Mouse (Mus musculus) testis, adult 2 months (tissue): Measurements from ENCODE around the gene Cox11. TPM values are rescaled to one million over a fixed set of nuclear protein-coding genes. Genes with fewer than 3 reads are reported as not detected.

Source experiments
- H3K27ac ChIP-seq: fragments of 200-500 bp; 2 replicates; pipeline ENCODE4 v1.5.1; 2012; ENCODE audit warnings: low read depth, low read length; ENCODE audit not compliant: control insufficient read depth, insufficient read depth
- H3K27me3 ChIP-seq: fragments of 200-500 bp; 2 replicates; pipeline ENCODE4 v1.6.1; 2012; ENCODE audit warnings: mild to moderate bottlenecking, low read length, moderate library complexity; ENCODE audit not compliant: control insufficient read depth, insufficient read depth
- H3K36me3 ChIP-seq: fragments of 200-500 bp; 2 replicates; pipeline ENCODE4 v1.6.1; 2012; ENCODE audit warnings: mild to moderate bottlenecking, low read length; ENCODE audit not compliant: control insufficient read depth, insufficient read depth
- H3K4me1 ChIP-seq: fragments of 200-500 bp; 2 replicates; pipeline ENCODE4 v1.6.1; 2012; ENCODE audit warnings: low read length; ENCODE audit not compliant: control insufficient read depth, insufficient read depth
- H3K4me3 ChIP-seq: fragments of 200-500 bp; 2 replicates; pipeline ENCODE4 v1.5.1; 2012; ENCODE audit warnings: low read depth, mild to moderate bottlenecking, low read length, moderate library complexity, mixed read lengths; ENCODE audit not compliant: control insufficient read depth
- CTCF ChIP-seq: fragments of 200-500 bp; IDR thresholded peaks from 2 replicates; pipeline ENCODE4 v1.5.1; 2012; ENCODE audit warnings: low read depth, mild to moderate bottlenecking, inconsistent platforms, low read length, moderate library complexity; ENCODE audit not compliant: control insufficient read depth, insufficient read depth, insufficient replicate concordance
- POLR2A ChIP-seq: fragments of 200-500 bp; IDR thresholded peaks from 2 replicates; pipeline ENCODE4 v1.6.1; 2012; ENCODE audit warnings: low read depth, mild to moderate bottlenecking, inconsistent platforms, low read length, moderate library complexity; ENCODE audit not compliant: control insufficient read depth
- polyA plus RNA-seq: library from polyadenylated mRNA; depleted of rRNA; stranded (reverse); fragments of >200 nt; gene quantifications from 2 replicates; pipeline ENCODE4 v1.2.3, GENCODE M21; 2012; rRNA removed

Cox11 gene
- polyA plus RNA-seq, 1 experiment: 18.9 TPM

DNA sequence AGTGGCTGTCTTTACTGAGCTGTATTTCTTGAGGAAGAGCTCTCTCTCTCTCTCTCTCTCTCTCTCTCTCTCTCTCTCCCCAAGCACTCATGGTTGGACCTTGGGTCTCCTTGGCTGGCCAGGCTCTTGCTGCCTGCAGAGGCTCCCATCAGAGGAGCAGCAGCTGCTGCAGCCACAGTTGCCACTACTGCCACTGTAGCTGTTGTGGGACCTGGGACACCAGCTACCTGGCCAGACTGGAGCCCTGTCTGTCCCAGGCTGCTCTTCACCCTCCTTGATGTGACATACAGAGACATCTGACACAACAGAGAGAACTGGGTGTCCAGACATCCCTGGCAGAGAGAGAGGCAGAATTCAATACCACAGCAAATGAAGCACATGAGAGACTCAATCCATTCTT lies 43.2 kb downstream of the Cox11 start:
- no peak overlapping the region for H3K27ac ChIP-seq
- no peaks in the 10 kb centered on the region; the same call in 1 of the 2 replicates for H3K4me1 ChIP-seq
- H3K36me3 ChIP-seq: no peaks in the 10 kb centered on the region
- no peak overlapping the region for H3K4me3 ChIP-seq
- TF ChIP-seq CTCF (no peak), POLR2A (no peak)
- H3K27me3 ChIP-seq: no peaks in the 10 kb centered on the region

DNA sequence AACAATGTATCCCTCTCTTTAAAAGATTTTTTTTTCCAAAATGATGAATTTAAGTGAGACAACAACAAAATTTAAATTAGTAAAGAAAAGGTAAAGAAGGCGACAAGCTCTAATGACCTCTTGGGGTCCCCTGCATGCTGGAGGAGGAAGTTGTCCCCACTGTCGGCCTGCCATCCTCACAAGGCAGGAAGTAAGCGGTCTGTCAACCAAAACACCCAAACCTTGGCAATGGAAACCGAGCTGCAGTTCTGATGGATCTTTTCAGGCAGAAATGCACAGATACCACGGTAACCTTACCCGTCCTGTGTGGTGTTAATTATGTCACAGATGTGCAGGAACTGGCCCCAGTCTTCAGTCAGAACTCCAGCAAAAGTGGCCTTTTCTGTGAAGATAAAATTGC lies 46.8 kb downstream of the Cox11 start:
- Histone ChIP-seq H3K27ac (no peak overlapping the region), H3K27me3 (no peaks in the 10 kb centered on the region), H3K36me3 (no peaks in the 10 kb centered on the region), H3K4me3 (no peak overlapping the region), H3K4me1 (no peaks in the 10 kb centered on the region; the same call in 1 of the 2 replicates)
- TF ChIP-seq POLR2A (no peak), CTCF (no peak)

DNA sequence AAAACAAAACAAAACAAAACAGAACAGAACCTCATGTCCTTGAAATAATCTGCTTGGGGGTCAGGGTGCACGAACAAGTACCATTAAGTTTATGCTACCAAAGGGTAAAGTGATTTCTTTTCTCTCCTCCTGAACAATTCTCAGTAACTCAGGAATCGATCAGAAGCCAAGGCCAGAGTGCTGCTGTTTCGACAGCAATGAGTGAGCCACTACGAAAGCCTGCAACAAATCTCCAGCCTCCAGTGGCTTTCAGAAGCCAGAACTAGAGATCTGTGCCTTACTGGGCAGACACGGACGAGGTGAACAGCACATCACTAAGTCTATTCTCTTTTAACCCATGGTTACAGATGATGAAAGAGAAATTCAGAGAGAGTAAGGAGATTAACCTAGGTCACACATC lies 47.2 kb downstream of the Cox11 start:
- no peaks in the 10 kb centered on the region; the same call in 1 of the 2 replicates for H3K4me1 ChIP-seq
- no peaks in the 10 kb centered on the region for H3K36me3 ChIP-seq
- H3K4me3 ChIP-seq: no peak overlapping the region
- TF ChIP-seq POLR2A: no peak
- TF ChIP-seq CTCF: no peak
- H3K27me3 ChIP-seq: no peaks in the 10 kb centered on the region
- no peak overlapping the region for H3K27ac ChIP-seq

DNA sequence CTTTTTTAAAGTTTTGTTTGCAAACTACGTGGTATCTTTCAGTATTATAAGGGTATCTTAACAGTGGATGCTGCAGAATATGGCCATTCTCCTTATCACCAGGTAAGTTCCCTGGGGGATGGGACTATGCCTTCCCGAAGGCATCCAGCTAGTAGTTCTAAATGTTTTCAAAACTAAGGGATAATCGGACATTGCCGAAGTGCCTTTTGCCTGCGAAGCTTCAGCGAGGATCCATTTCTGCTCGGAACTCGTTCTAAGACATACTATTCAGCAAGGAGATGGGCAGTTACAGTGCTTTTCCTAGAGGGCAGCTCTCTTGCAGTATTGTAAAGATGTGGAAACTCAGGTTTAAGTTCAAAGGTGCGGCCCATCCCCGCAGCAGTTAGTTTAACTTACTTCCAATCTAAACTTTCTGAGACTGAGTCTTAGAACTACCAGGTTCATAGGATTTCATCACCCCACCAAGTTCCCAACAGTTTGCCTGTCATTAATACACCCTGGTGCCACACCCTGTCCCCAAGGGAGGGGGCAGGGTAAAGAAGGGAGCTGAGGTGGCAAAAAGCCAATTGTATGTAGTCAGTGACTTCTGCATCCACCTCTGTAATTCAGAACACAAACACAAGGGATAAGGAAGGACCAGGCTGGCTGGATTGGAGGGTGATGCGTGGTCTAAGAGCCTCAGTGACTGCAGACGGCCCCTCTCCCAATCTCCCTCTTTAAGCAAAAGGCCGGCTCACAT lies 48.5 kb downstream of the Cox11 start:
- Histone ChIP-seq H3K27me3 (no peaks in the 10 kb centered on the region), H3K4me1 (no peaks in the 10 kb centered on the region; the same call in 1 of the 2 replicates), H3K36me3 (no peaks in the 10 kb centered on the region), H3K4me3 (peak overlapping the region; percentile 82; the same call in 1 of the 2 replicates), H3K27ac (no peak overlapping the region)
- no peak for TF ChIP-seq POLR2A
- no peak for TF ChIP-seq CTCF

DNA sequence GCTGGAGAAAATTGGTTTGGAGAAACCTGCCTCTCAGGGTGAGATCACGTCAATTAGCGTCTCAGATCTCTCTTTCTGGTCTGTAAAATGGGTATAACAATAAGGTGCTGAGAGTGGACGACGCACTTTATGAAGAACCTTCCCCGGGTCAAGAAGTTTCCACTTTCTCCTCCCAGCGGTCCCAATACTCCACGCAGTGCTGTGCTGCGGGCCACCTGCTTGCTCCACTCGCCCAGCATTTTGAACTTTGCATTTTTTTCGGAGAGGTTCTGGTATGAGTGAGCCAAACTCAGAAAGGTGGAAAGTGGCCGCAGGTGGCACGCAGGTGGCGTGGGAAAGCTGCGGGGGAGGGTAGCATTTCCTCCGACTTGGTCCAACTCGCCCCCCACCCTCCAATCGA lies 49.1 kb downstream of the Cox11 start:
- no peak for TF ChIP-seq POLR2A
- no peak for TF ChIP-seq CTCF

DNA sequence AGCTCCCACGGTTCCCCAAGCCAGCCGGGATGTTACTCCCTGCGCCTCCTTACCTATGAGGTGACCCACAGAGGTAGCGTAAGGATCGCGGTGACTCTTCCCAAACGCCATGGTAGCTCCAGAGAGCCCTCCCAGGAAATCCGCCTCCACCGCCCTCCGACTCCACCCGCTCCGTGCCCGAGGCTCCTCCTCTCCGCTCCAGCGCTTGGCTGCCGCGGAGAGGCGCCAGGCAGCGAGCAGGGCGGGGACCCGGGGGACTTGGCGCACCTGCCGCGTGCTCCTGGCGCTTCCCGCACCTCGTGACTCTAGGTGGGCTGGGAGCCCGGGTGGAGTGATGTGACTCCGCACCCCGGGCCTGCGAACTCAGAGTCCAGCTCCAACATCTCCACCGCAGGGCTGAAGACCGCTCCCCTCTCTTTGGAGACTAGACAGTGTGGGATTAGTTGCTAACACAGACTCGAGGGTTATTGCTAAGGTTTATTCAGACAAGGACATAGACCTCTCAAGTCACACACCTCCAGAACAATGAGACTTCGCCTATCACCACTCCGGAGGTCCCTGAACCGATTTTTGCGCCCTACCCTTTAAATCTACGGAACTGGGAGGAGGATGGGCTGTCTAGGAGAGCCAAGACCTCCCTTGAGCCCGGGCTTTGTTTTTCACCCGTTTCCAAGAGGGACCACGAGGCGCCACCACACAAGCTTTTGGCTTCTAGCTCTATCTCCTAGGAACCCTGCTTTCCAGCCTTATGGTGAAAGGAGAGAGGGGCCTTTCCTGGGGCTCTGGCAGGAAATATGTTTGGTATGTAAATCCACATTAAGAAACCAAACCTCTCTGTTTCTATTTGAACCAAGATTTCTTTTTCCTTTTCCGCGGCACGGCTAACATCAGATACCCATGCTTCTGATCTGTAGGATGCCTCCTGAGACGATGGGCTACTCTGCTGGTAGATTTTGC lies 49.8 kb downstream of the Cox11 start, which contains the start of gene Tom1l1:
Tom1l1 (minus strand) TSS at position 907 of the 957 bp plus-strand sequence.
- Histone ChIP-seq H3K4me1 (no peaks in the 10 kb centered on the region; the same call in 1 of the 2 replicates), H3K27ac (no peak within 1 kb of the TSS), H3K36me3 (no peaks in the 10 kb centered on the region), H3K4me3 (peak within 1 kb of the TSS; percentile 82), H3K27me3 (no peaks in the 10 kb centered on the region)
- TF ChIP-seq CTCF: no peak
- TF ChIP-seq POLR2A: no peak

More for the DNA sequence above, 49.1 kb downstream of the Cox11 start:
- Histone ChIP-seq H3K27me3 (no peaks in the 10 kb centered on the region), H3K36me3 (no peaks in the 10 kb centered on the region), H3K27ac (no peak overlapping the region), H3K4me1 (no peaks in the 10 kb centered on the region; the same call in 1 of the 2 replicates), H3K4me3 (peak overlapping the region; percentile 82)

DNA sequence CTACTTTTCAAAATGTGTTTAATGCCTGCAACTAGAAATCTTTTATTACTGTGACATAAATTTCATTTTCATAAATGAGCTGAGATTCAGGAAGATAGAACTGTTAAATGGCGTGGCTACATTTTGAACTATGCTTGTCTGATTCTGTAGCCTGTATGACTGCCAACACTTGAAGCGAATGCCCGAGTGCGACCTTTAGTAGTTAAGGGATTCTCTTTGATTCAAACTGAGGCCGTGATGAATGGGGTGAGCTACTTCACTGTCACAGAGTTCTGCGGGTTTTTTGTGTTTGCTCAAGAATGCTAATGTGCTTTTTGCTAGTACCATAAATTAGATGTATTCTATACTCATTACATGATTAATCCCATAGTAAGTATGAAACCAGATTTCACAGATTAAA lies 52.4 kb downstream of the Cox11 start:
- Histone ChIP-seq H3K4me3 (no peak overlapping the region), H3K27ac (no peak overlapping the region), H3K4me1 (peaks cover 3% of the 10 kb centered on the region; the same call in 1 of the 2 replicates), H3K27me3 (no peaks in the 10 kb centered on the region), H3K36me3 (no peaks in the 10 kb centered on the region)
- TF ChIP-seq CTCF: no peak
- no peak for TF ChIP-seq POLR2A

DNA sequence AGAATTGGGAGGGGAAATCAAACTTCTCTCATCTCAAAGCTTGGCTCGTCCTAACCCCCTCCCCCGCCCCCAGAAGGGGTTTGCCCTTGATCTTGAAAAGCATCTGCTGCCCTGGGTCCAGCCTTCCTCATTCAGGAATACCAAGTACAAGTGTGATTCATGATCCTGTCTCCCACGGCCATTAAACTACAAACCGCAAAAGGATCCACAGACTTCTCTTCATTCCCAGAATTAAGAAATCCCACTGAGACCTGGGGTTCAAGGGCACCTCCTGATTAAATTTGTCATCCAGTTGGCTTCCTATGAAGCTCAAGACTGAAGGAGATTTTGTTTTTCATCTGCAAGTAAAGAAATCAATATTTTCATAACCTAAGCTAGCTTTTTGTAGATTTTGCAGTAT lies 56.2 kb downstream of the Cox11 start:
- H3K27ac ChIP-seq: no peak overlapping the region
- no peak overlapping the region for H3K4me3 ChIP-seq
- H3K27me3 ChIP-seq: no peaks in the 10 kb centered on the region
- TF ChIP-seq POLR2A: no peak
- no peak for TF ChIP-seq CTCF
- H3K36me3 ChIP-seq: no peaks in the 10 kb centered on the region
- peaks cover 8% of the 10 kb centered on the region; the same call in 1 of the 2 replicates for H3K4me1 ChIP-seq

Other genes with a start within 250 kb of the Cox11 start
- 0.69 and 2.3 TPM in 2 replicates for gene Hlf, start 247.3 kb upstream of the Cox11 start, polyA plus RNA-seq
- 1.4 TPM in 2 replicates for gene Stxbp4, start 89 bp upstream of the Cox11 start, polyA plus RNA-seq
- gene Tom1l1, start 50.2 kb downstream of the Cox11 start, polyA plus RNA-seq: 3.0 and 3.7 TPM in 2 replicates